Mouse (Mus musculus) neural tube, embryonic 11.5 days (tissue): ENCODE results near the gene Plekhj1. TPM values are rescaled to one million over a fixed set of nuclear protein-coding genes. Genes with fewer than 3 reads are reported as not detected.

Experiments used
- ATAC-seq: fragments of 200-750 bp; cut with Nextera tagmentation; 2 replicates; pipeline ENCODE4 v1.8.0; 2017; ENCODE audit warnings: moderate number of reproducible peaks, mild to moderate bottlenecking, moderate TSS enrichment, moderate library complexity; ENCODE audit not compliant: insufficient read depth, low FRiP score, low TSS enrichment
- DNase-seq: peaks from one replicate; pipeline ENCODE4 v3.0.0-alpha.2; 2015; ENCODE audit warnings: low spot score
- H3K27ac ChIP-seq: fragments of 300-500 bp; sonication (generic); 2 replicates; pipeline ENCODE4 v1.5.1; 2014; ENCODE audit warnings: low read depth, mild to moderate bottlenecking, low read length
- H3K27me3 ChIP-seq: fragments of 300-500 bp; sonication (generic); 2 replicates; pipeline ENCODE4 v1.6.1; 2014; ENCODE audit warnings: mild to moderate bottlenecking, low read length, mixed read lengths; ENCODE audit not compliant: control insufficient read depth, insufficient read depth
- H3K36me3 ChIP-seq: fragments of 300-500 bp; sonication (generic); 2 replicates; pipeline ENCODE4 v1.6.1; 2014; ENCODE audit warnings: mild to moderate bottlenecking, low read length, moderate library complexity, mixed read lengths; ENCODE audit not compliant: control insufficient read depth, insufficient read depth
- H3K4me1 ChIP-seq: fragments of 300-500 bp; sonication (generic); 2 replicates; pipeline ENCODE4 v1.6.1; 2014; ENCODE audit warnings: low read length, mixed read lengths; ENCODE audit not compliant: control insufficient read depth, insufficient read depth
- H3K4me2 ChIP-seq: fragments of 300-500 bp; sonication (generic); 2 replicates; pipeline ENCODE4 v1.6.1; 2014; ENCODE audit warnings: low read depth, mild to moderate bottlenecking, moderate library complexity
- H3K4me3 ChIP-seq: fragments of 300-500 bp; sonication (generic); 2 replicates; pipeline ENCODE4 v1.5.1; 2014; ENCODE audit warnings: low read depth, low read length
- H3K9ac ChIP-seq: fragments of 300-500 bp; sonication (generic); 2 replicates; pipeline ENCODE4 v1.6.1; 2014; ENCODE audit warnings: mild to moderate bottlenecking, low read length
- H3K9me3 ChIP-seq: fragments of 300-500 bp; sonication (generic); 2 replicates; pipeline ENCODE4 v1.6.1; 2016; ENCODE audit warnings: low read length; ENCODE audit not compliant: control insufficient read depth
- WGBS: fragments of 180-500 bp; shearing (Covaris S2); extraction: QIAGEN DNeasy Blood & Tissue Kit; methylation state at CpG from one replicate; pipeline ENCODE4 v1.1.7; 2014; 5-methylcytosine and 5-hydroxymethylcytosine counted together
- polyA plus RNA-seq: library from polyadenylated mRNA; unstranded; fragments of >200 nt; fragmentation: Nextera tagmentation; extraction: Ambion mirVana; gene quantifications from 2 replicates; pipeline ENCODE4 v1.2.1, GENCODE M21; 2014

Gene Plekhj1
- polyA plus RNA-seq, 1 experiment from 2014 or later = 153 TPM

DNA sequence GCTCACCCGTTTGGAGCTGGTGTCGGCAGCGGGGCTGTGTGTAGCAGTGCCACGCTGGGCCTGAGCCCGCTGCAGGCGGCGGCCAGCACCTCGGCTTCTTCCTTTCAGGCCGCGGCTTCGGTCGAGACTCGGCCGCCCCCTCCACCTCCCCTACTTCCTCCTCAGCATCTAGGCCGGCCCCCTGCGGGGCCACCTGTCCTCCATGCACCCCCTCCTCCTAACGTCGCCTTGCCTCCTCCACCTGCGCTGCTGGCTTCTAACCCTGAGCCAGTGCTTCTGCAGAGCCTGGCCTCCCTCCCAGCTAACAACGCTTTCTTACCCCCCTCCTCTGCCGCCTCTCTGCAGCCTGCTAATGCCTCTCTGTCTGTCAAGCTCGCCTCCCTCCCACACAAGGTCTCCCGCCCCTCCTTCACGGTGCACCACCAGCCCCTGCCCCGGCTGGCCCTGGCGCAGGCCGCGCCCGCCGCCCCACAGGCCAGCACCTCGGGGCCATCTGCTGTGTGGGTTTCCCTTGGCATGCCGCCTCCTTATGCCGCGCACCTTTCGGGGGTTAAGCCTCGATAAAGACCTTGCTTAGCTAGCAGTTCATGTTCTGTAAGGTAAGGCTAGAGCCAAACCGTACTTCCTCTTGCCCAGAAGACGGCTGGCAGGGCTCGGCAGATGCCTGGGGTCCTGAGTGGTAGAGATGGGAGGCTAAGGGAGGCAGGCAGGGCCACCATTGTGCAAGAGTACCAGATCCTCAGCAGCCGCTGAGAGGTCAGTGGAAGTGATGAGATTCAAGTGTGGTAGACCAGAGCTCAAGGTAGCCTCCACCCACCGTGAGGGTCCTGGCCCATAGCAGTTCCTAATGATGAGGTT lies 6.0 kb downstream of the Plekhj1 start:
- peaks cover 38% of the 10 kb centered on the region for H3K36me3 ChIP-seq
- H3K4me1 ChIP-seq = peaks cover 10% of the 10 kb centered on the region
- H3K9me3 ChIP-seq = no peaks in the 10 kb centered on the region
- WGBS = 76% methylated on average over 41 of the region's 41 CpGs
- H3K27ac ChIP-seq = no peak overlapping the region
- H3K4me2 ChIP-seq = no peak overlapping the region
- DNase-seq (no peak), ATAC-seq (no peak)
- no peaks in the 10 kb centered on the region for H3K27me3 ChIP-seq
- H3K9ac ChIP-seq = no peak overlapping the region
- no peak overlapping the region for H3K4me3 ChIP-seq

DNA sequence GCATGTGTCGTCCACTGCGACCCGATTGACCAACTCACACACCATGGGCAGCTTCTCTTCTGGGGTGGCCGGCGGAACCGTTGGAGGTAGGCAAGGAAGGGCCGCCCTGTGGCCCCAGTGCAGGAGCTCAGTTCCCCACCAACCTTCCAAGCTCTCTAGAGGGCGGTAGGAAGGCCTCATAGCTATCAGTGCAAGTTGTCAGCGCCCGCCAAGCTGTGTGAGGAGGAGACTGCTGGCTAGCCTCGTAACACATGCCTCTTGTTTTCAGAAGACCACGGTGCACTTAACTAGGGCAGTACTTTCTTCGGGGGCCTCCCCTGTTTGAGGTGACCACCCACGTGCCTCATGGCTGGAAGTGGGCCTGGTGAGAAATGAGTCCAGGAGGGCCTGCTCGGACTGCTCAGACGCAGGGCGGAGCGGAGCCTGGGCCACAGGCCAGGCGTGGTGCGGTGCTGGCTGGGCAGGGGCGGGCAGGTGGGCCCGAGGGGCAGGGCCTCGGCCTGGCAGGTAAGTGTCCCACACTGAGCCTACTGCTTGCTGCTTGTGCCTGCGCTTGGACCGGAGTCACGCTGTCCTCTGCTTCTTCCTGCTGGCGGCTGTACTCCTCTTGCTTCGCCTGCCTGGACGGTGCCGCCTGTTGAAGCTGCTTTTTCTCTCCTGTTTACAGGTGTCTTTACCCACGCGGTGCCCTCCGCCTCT lies 6.8 kb downstream of the Plekhj1 start:
- peaks cover 40% of the 10 kb centered on the region for H3K36me3 ChIP-seq
- no peak for DNase-seq
- no peak for ATAC-seq
- no peak overlapping the region for H3K4me2 ChIP-seq
- no peaks in the 10 kb centered on the region for H3K27me3 ChIP-seq
- no peak overlapping the region for H3K4me3 ChIP-seq
- H3K4me1 ChIP-seq = peaks cover 2% of the 10 kb centered on the region
- H3K27ac ChIP-seq = no peak overlapping the region
- H3K9ac ChIP-seq = no peak overlapping the region
- 83% methylated on average over 33 of the region's 33 CpGs for WGBS
- H3K9me3 ChIP-seq = no peaks in the 10 kb centered on the region

DNA sequence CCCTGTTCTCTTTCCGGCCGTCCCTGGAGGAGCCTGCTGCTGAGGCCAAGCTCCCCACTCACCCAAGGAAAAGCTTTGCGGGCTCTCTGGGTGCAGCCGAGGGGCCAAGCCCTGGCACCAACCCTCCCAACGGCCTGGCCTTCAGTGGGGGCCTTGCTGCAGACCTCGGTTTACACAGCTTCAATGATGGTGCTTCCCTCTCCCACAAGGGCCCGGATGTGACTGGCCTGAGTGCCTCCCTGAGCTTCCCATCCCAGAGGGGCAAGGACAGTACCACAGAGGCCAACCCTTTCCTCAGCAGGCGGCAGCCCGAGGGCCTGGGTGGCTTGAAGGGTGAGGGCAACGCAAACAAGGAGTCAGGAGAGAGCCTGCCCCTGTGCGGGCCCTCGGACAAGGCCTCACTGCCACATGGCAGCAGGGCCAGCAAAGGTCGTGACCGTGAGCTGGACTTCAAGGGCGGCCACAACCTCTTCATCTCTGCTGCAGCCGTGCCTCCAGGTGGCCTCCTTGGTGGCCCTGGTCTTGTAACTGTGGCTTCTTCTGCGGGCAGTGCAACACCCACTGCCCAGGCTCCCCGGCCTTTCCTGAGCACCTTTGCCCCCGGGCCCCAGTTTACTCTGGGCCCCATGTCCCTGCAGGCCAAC lies 7.5 kb downstream of the Plekhj1 start:
- peaks cover 46% of the 10 kb centered on the region for H3K36me3 ChIP-seq
- no peak overlapping the region for H3K4me3 ChIP-seq
- no peak overlapping the region for H3K9ac ChIP-seq
- no peak overlapping the region for H3K4me2 ChIP-seq
- WGBS = 92% methylated on average over 18 of the region's 19 CpGs
- DNase-seq = no peak
- no peaks in the 10 kb centered on the region for H3K9me3 ChIP-seq
- ATAC-seq = no peak
- no peaks in the 10 kb centered on the region for H3K4me1 ChIP-seq
- no peaks in the 10 kb centered on the region for H3K27me3 ChIP-seq
- H3K27ac ChIP-seq = no peak overlapping the region

DNA sequence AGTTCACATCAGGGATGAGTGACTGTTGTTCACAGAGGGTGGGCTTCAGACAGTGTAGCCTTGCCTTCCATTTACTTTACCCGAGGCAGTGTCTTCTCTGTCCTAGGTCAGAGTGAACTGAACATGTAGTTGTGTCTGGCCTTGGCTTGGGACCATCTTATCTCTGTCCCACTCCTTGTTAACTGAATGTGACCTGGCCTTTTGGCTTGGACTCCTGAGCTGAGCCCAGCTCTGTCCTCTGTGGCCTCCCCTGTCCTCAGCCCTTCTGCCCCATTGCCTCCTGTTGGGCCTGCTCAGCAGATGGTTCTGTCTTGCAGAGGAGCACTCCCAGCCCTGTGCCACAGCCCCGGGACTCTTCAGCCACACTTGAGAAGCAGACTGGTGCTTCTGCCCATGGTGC lies 10.9 kb downstream of the Plekhj1 start:
- peaks cover 64% of the 10 kb centered on the region for H3K36me3 ChIP-seq
- no peak for DNase-seq
- H3K4me3 ChIP-seq = no peak overlapping the region
- no peak overlapping the region for H3K9ac ChIP-seq
- WGBS = 84% methylated on average over 2 of the region's 2 CpGs
- no peaks in the 10 kb centered on the region for H3K9me3 ChIP-seq
- H3K27ac ChIP-seq = no peak overlapping the region
- H3K4me2 ChIP-seq = no peak overlapping the region
- H3K27me3 ChIP-seq = no peaks in the 10 kb centered on the region
- no peak for ATAC-seq
- no peaks in the 10 kb centered on the region for H3K4me1 ChIP-seq

DNA sequence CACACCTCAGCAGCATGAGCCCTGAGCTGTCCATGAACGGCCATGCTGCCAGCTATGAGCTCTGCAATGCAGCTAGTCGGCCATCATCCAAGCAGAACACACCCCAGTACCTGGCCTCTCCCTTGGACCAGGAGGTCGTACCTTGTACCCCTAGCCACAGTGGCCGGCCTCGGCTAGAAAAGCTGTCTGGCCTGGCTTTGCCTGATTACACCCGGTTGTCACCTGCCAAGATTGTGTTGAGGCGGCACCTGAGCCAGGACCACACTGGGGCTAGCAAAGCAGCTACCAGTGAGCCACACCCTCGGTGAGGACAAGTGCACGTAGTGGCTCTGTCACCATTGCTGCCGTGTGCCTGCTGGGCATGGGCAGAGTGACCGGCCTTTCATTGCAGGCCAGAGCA lies 12.5 kb downstream of the Plekhj1 start:
- no peak for ATAC-seq

DNA sequence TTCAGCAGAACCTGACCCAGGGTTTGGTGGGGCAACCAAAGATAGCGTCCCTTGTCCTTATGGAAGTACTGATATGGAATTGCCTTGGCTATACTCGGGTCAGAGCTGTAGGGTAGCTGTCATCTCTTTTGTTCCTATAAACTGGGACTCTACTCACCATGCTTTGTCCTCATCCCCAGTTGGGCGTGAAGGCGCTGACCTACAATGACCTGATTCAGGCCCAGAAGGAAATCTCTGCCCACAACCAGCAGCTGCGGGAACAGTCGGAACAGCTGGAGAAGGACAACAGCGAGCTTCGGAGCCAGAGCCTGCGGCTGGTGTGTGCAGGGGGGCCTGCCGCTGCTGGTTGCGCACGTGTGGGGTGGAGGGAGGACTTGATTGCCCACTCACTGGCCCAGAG lies 13.6 kb downstream of the Plekhj1 start:
- H3K4me1 ChIP-seq = no peaks in the 10 kb centered on the region
- WGBS = 85% methylated on average over 12 of the region's 12 CpGs
- H3K4me2 ChIP-seq = no peak overlapping the region
- H3K36me3 ChIP-seq = peaks cover 64% of the 10 kb centered on the region
- DNase-seq = no peak
- H3K9me3 ChIP-seq = no peaks in the 10 kb centered on the region
- H3K9ac ChIP-seq = no peak overlapping the region
- ATAC-seq = no peak
- H3K4me3 ChIP-seq = no peak overlapping the region
- no peaks in the 10 kb centered on the region for H3K27me3 ChIP-seq
- H3K27ac ChIP-seq = no peak overlapping the region

More for the DNA sequence above, 12.5 kb downstream of the Plekhj1 start:
- Histone ChIP-seq H3K4me1 (no peaks in the 10 kb centered on the region), H3K4me2 (no peak overlapping the region), H3K27me3 (no peaks in the 10 kb centered on the region), H3K36me3 (peaks cover 68% of the 10 kb centered on the region), H3K9me3 (no peaks in the 10 kb centered on the region), H3K27ac (no peak overlapping the region), H3K4me3 (no peak overlapping the region), H3K9ac (no peak overlapping the region)
- no peak for DNase-seq
- WGBS = 95% methylated on average over 11 of the region's 11 CpGs

DNA sequence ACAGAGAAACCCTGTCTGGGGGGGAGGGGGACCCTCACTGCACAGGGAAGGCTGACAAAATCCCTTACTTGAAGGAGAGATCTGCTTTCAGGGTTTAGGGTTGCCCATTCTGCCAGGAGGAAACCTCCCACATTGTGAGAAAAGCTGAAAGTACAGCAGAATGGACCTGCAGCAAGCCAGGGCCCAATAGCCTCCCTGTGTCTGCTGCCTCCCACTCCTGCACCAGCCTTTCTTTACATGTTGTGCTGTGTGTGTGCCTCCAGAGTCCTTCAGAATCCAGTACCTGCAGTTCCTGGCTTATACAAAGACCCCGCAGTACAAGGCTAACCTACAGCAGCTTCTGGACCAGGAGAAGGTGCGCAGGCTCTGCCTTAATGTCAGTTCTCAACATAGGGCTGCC lies 14.1 kb downstream of the Plekhj1 start:
- Histone ChIP-seq H3K36me3 (peaks cover 66% of the 10 kb centered on the region), H3K27ac (no peak overlapping the region)
- 97% methylated on average over 2 of the region's 2 CpGs for WGBS

DNA sequence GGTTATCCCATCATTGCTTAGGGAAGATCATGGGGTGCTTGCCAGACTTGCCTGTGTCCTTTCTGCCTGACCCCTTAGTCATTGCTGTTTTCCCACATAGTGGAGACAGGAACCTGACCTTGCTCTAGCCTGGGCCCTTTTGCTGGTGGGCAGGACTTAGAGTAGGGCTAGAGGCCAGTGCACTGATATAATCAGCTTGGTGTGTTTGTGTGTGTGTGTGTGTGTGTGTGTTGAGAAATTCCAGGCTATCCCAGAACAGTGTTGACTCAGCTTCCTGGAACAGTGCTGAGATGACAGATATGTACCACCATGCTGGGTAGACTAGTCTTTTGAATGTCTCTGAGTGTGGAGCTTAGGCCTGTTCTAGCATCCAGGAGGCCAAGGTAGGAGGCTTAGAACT lies 18.9 kb downstream of the Plekhj1 start:
- Histone ChIP-seq H3K4me3 (no peak overlapping the region), H3K9ac (no peak overlapping the region), H3K36me3 (peaks cover 40% of the 10 kb centered on the region), H3K27ac (no peak overlapping the region), H3K27me3 (no peaks in the 10 kb centered on the region), H3K9me3 (no peaks in the 10 kb centered on the region), H3K4me1 (no peaks in the 10 kb centered on the region), H3K4me2 (no peak overlapping the region)
- no peak for ATAC-seq
- no peak for DNase-seq

More for the DNA sequence above, 14.1 kb downstream of the Plekhj1 start:
- Histone ChIP-seq H3K27me3 (no peaks in the 10 kb centered on the region), H3K4me3 (no peak overlapping the region), H3K9ac (no peak overlapping the region), H3K4me1 (no peaks in the 10 kb centered on the region), H3K9me3 (no peaks in the 10 kb centered on the region), H3K4me2 (no peak overlapping the region)
- ATAC-seq (no peak), DNase-seq (no peak)
